Mouse (Mus musculus): ENCODE results near the gene Dennd6a. TPM values are rescaled to one million over a fixed set of nuclear protein-coding genes. Genes with fewer than 3 reads are reported as not detected.

The Dennd6a gene
- polyA plus RNA-seq, 1 experiment from 2014 or later = 29.8 TPM

- no peaks in the 10 kb centered on the region for H3K27me3 ChIP-seq (ENCODE audit: control insufficient read depth, insufficient read depth, low read length)
- peaks cover 12% of the 10 kb centered on the region for H3K4me1 ChIP-seq (ENCODE audit: control insufficient read depth, insufficient read depth, low read length)
- H3K27ac ChIP-seq (ENCODE audit: low read depth, low read length) = no peak overlapping the region
- no peak overlapping the region for H3K9ac ChIP-seq (ENCODE audit: low read depth, low read length)
- WGBS (ENCODE audit: insufficient replicate concordance) = 89% methylated on average over 3 of the region's 3 CpGs
- peaks cover 3% of the 10 kb centered on the region; the same call in 1 of the 2 replicates for H3K36me3 ChIP-seq (ENCODE audit: control insufficient read depth, insufficient read depth, low read length)
- no peak overlapping the region for H3K4me3 ChIP-seq (ENCODE audit: low read depth, low read length)
- ATAC-seq (replicated peaks; ENCODE audit: insufficient number of reproducible peaks, low FRiP score, low TSS enrichment) = no peak
- H3K4me2 ChIP-seq = no peak overlapping the region
- H3K9me3 ChIP-seq (replicated peaks; ENCODE audit: control insufficient read depth, low read length) = no peaks in the 10 kb centered on the region
Measured at GRCm38 (mm10) chr14:26583645-26584044, 10.0 kb downstream of the Dennd6a start.

- H3K27ac ChIP-seq (ENCODE audit: low read depth, low read length) = peak overlapping the region; percentile 15; the same call in 1 of the 2 replicates
- no peaks in the 10 kb centered on the region for H3K27me3 ChIP-seq (ENCODE audit: control insufficient read depth, insufficient read depth, low read length)
- H3K9me3 ChIP-seq (replicated peaks; ENCODE audit: control insufficient read depth, low read length) = no peaks in the 10 kb centered on the region
- peaks cover 9% of the 10 kb centered on the region for H3K4me1 ChIP-seq (ENCODE audit: control insufficient read depth, insufficient read depth, low read length)
- H3K4me2 ChIP-seq = no peak overlapping the region
- no peak overlapping the region for H3K9ac ChIP-seq (ENCODE audit: low read depth, low read length)
- ATAC-seq (replicated peaks; ENCODE audit: insufficient number of reproducible peaks, low FRiP score, low TSS enrichment) = no peak
- H3K36me3 ChIP-seq (ENCODE audit: control insufficient read depth, insufficient read depth, low read length) = peaks cover under 1% of the 10 kb centered on the region; the same call in 1 of the 2 replicates
- H3K4me3 ChIP-seq (ENCODE audit: low read depth, low read length) = no peak overlapping the region
Measured at GRCm38 (mm10) chr14:26587116-26587515, 13.5 kb downstream of the Dennd6a start.

GRCm38 (mm10) chr14:26591353-26591752 is 17.7 kb downstream of the Dennd6a start:
- H3K36me3 ChIP-seq (ENCODE audit: control insufficient read depth, insufficient read depth, low read length) = no peaks in the 10 kb centered on the region; the same call in 1 of the 2 replicates
- no peaks in the 10 kb centered on the region for H3K27me3 ChIP-seq (ENCODE audit: control insufficient read depth, insufficient read depth, low read length)
- no peak for ATAC-seq (replicated peaks; ENCODE audit: insufficient number of reproducible peaks, low FRiP score, low TSS enrichment)
- no peaks in the 10 kb centered on the region for H3K9me3 ChIP-seq (replicated peaks; ENCODE audit: control insufficient read depth, low read length)
- H3K9ac ChIP-seq (ENCODE audit: low read depth, low read length) = no peak overlapping the region
- no peak overlapping the region for H3K4me3 ChIP-seq (ENCODE audit: low read depth, low read length)
- peaks cover 6% of the 10 kb centered on the region; the same call in 1 of the 2 replicates for H3K4me1 ChIP-seq (ENCODE audit: control insufficient read depth, insufficient read depth, low read length)
- H3K27ac ChIP-seq (ENCODE audit: low read depth, low read length) = no peak overlapping the region
- H3K4me2 ChIP-seq = no peak overlapping the region

GRCm38 (mm10) chr14:26593281-26593895 is 19.7 kb downstream of the Dennd6a start:
- H3K27ac ChIP-seq (ENCODE audit: low read depth, low read length) = no peak overlapping the region
- peaks cover 4% of the 10 kb centered on the region; the same call in 1 of the 2 replicates for H3K9me3 ChIP-seq (replicated peaks; ENCODE audit: control insufficient read depth, low read length)
- no peak overlapping the region for H3K9ac ChIP-seq (ENCODE audit: low read depth, low read length)
- H3K4me2 ChIP-seq = no peak overlapping the region
- WGBS (ENCODE audit: insufficient replicate concordance) = 70% methylated on average over 2 of the region's 2 CpGs
- no peak overlapping the region for H3K4me3 ChIP-seq (ENCODE audit: low read depth, low read length)
- H3K4me1 ChIP-seq (ENCODE audit: control insufficient read depth, insufficient read depth, low read length) = no peaks in the 10 kb centered on the region
- H3K27me3 ChIP-seq (ENCODE audit: control insufficient read depth, insufficient read depth, low read length) = no peaks in the 10 kb centered on the region
- peaks cover 9% of the 10 kb centered on the region for H3K36me3 ChIP-seq (ENCODE audit: control insufficient read depth, insufficient read depth, low read length)
- ATAC-seq (replicated peaks; ENCODE audit: insufficient number of reproducible peaks, low FRiP score, low TSS enrichment) = no peak

- peaks cover 4% of the 10 kb centered on the region; the same call in 1 of the 2 replicates for H3K9me3 ChIP-seq (replicated peaks; ENCODE audit: control insufficient read depth, low read length)
- no peak overlapping the region for H3K27ac ChIP-seq (ENCODE audit: low read depth, low read length)
- WGBS (ENCODE audit: insufficient replicate concordance) = 80% methylated on average over 7 of the region's 7 CpGs
- ATAC-seq (replicated peaks; ENCODE audit: insufficient number of reproducible peaks, low FRiP score, low TSS enrichment) = no peak
- peaks cover 9% of the 10 kb centered on the region for H3K36me3 ChIP-seq (ENCODE audit: control insufficient read depth, insufficient read depth, low read length)
- H3K4me1 ChIP-seq (ENCODE audit: control insufficient read depth, insufficient read depth, low read length) = no peaks in the 10 kb centered on the region
- H3K27me3 ChIP-seq (ENCODE audit: control insufficient read depth, insufficient read depth, low read length) = no peaks in the 10 kb centered on the region
- no peak overlapping the region for H3K4me2 ChIP-seq
- H3K4me3 ChIP-seq (ENCODE audit: low read depth, low read length) = no peak overlapping the region
- H3K9ac ChIP-seq (ENCODE audit: low read depth, low read length) = no peak overlapping the region
Measured at GRCm38 (mm10) chr14:26595167-26595566, 21.5 kb downstream of the Dennd6a start.

GRCm38 (mm10) chr14:26595695-26596365 is 22.2 kb downstream of the Dennd6a start:
- Histone ChIP-seq H3K4me2 (no peak overlapping the region), H3K4me3 (ENCODE audit: low read depth, low read length) (no peak overlapping the region), H3K9ac (ENCODE audit: low read depth, low read length) (no peak overlapping the region), H3K9me3 (replicated peaks; ENCODE audit: control insufficient read depth, low read length) (peaks cover 4% of the 10 kb centered on the region; the same call in 1 of the 2 replicates), H3K36me3 (ENCODE audit: control insufficient read depth, insufficient read depth, low read length) (peaks cover 9% of the 10 kb centered on the region), H3K27me3 (ENCODE audit: control insufficient read depth, insufficient read depth, low read length) (no peaks in the 10 kb centered on the region), H3K4me1 (ENCODE audit: control insufficient read depth, insufficient read depth, low read length) (no peaks in the 10 kb centered on the region), H3K27ac (ENCODE audit: low read depth, low read length) (no peak overlapping the region)
- 66% methylated on average over 5 of the region's 5 CpGs for WGBS (ENCODE audit: insufficient replicate concordance)
- no peak for ATAC-seq (replicated peaks; ENCODE audit: insufficient number of reproducible peaks, low FRiP score, low TSS enrichment)

- Histone ChIP-seq H3K4me2 (no peak overlapping the region), H3K36me3 (ENCODE audit: control insufficient read depth, insufficient read depth, low read length) (peaks cover 15% of the 10 kb centered on the region), H3K9ac (ENCODE audit: low read depth, low read length) (no peak overlapping the region), H3K27ac (ENCODE audit: low read depth, low read length) (no peak overlapping the region), H3K27me3 (ENCODE audit: control insufficient read depth, insufficient read depth, low read length) (no peaks in the 10 kb centered on the region), H3K4me3 (ENCODE audit: low read depth, low read length) (no peak overlapping the region), H3K4me1 (ENCODE audit: control insufficient read depth, insufficient read depth, low read length) (no peaks in the 10 kb centered on the region), H3K9me3 (replicated peaks; ENCODE audit: control insufficient read depth, low read length) (no peaks in the 10 kb centered on the region)
- no peak for ATAC-seq (replicated peaks; ENCODE audit: insufficient number of reproducible peaks, low FRiP score, low TSS enrichment)
- WGBS (ENCODE audit: insufficient replicate concordance) = 73% methylated on average over 4 of the region's 4 CpGs
Measured at GRCm38 (mm10) chr14:26605354-26605753, 31.7 kb downstream of the Dennd6a start.

GRCm38 (mm10) chr14:26609674-26610073 is 36.0 kb downstream of the Dennd6a start:
- H3K27ac ChIP-seq (ENCODE audit: low read depth, low read length) = no peak overlapping the region
- H3K9ac ChIP-seq (ENCODE audit: low read depth, low read length) = no peak overlapping the region
- no peaks in the 10 kb centered on the region for H3K27me3 ChIP-seq (ENCODE audit: control insufficient read depth, insufficient read depth, low read length)
- no peaks in the 10 kb centered on the region for H3K9me3 ChIP-seq (replicated peaks; ENCODE audit: control insufficient read depth, low read length)
- H3K4me3 ChIP-seq (ENCODE audit: low read depth, low read length) = no peak overlapping the region
- ATAC-seq (replicated peaks; ENCODE audit: insufficient number of reproducible peaks, low FRiP score, low TSS enrichment) = no peak
- no peak overlapping the region for H3K4me2 ChIP-seq
- no peaks in the 10 kb centered on the region for H3K4me1 ChIP-seq (ENCODE audit: control insufficient read depth, insufficient read depth, low read length)
- WGBS (ENCODE audit: insufficient replicate concordance) = 91% methylated on average over 1 of the region's 1 CpGs
- H3K36me3 ChIP-seq (ENCODE audit: control insufficient read depth, insufficient read depth, low read length) = peaks cover 16% of the 10 kb centered on the region

- Histone ChIP-seq H3K9ac (ENCODE audit: low read depth, low read length) (no peak overlapping the region), H3K36me3 (ENCODE audit: control insufficient read depth, insufficient read depth, low read length) (peaks cover 16% of the 10 kb centered on the region), H3K4me1 (ENCODE audit: control insufficient read depth, insufficient read depth, low read length) (no peaks in the 10 kb centered on the region), H3K27ac (ENCODE audit: low read depth, low read length) (no peak overlapping the region), H3K9me3 (replicated peaks; ENCODE audit: control insufficient read depth, low read length) (no peaks in the 10 kb centered on the region), H3K27me3 (ENCODE audit: control insufficient read depth, insufficient read depth, low read length) (no peaks in the 10 kb centered on the region), H3K4me3 (ENCODE audit: low read depth, low read length) (no peak overlapping the region), H3K4me2 (no peak overlapping the region)
- WGBS (ENCODE audit: insufficient replicate concordance) = 91% methylated on average over 4 of the region's 4 CpGs
- no peak for ATAC-seq (replicated peaks; ENCODE audit: insufficient number of reproducible peaks, low FRiP score, low TSS enrichment)
Measured at GRCm38 (mm10) chr14:26610689-26611088, 37.0 kb downstream of the Dennd6a start.

All from heart, embryonic 11.5 days (tissue).